Mouse (Mus musculus): ENCODE results near the gene Zdhhc7.
A peak's percentile ranks its signal among the peaks of the same experiment; 100 is the strongest.

DNA sequence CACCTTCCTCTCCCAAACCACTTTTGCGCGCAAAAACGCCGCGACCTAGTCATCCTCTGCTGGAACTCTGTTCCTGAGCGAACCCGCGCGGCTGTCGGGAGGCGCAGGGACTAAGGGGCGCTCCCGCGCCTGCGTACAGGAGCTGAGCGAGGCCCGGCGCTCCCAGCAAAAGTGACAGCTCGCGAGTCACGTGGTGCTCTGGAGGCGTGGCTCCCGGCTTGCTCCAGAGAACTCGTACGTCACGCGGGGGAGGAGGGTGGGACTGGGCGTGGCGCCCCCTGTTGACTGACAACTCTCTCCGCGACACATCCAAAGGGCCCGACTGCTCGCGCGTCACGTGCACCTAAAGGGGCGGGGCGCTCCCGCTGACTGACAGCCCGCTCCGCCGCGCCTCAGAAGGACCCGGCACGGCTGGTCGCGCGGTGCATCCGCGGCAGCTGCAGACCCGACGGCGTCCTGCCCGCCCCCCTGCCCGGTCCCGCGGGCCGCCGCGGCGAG is 12.5 kb upstream of the Zdhhc7 start, which contains the start of gene 6430548M08Rik:
- TF ChIP-seq CTCF (IDR thresholded peaks at IDR 0.05; ENCODE audit: extremely low read depth, insufficient read depth, low read length) (no peak), POLR2A (IDR thresholded peaks at IDR 0.05; ENCODE audit: extremely low read depth, insufficient read depth, low read length) (peak; percentile 85)
